Mouse (Mus musculus) liver, embryonic 13.5 days (tissue): ENCODE measurements around the gene Ifit1bl1. TPM values are rescaled to one million over a fixed set of nuclear protein-coding genes. Genes with fewer than 3 reads are reported as not detected.
"Not testable (repeated sequence)": the region's sequence is repeated elsewhere in the genome, so short reads cannot be mapped to it uniquely, and the experiment has no call there.

Source experiments
- ATAC-seq: fragments of 200-750 bp; cut with Nextera tagmentation; 2 replicates; pipeline ENCODE4 v1.8.0; 2017; ENCODE audit warnings: low read depth, mild to moderate bottlenecking, moderate number of reproducible peaks, moderate library complexity
- DNase-seq: peaks from one replicate; pipeline ENCODE4 v3.0.0; 2022
- H3K27ac ChIP-seq: fragments of 300-500 bp; sonication (generic); 2 replicates; pipeline ENCODE4 v1.5.1; 2015; ENCODE audit warnings: moderate library complexity, mild to moderate bottlenecking, inconsistent platforms
- H3K27me3 ChIP-seq: fragments of 300-500 bp; sonication (generic); 2 replicates; pipeline ENCODE4 v1.6.1; 2015; ENCODE audit warnings: mild to moderate bottlenecking, inconsistent platforms
- H3K36me3 ChIP-seq: fragments of 300-500 bp; sonication (generic); 2 replicates; pipeline ENCODE4 v1.6.1; 2015; ENCODE audit warnings: mild to moderate bottlenecking, inconsistent platforms
- H3K4me1 ChIP-seq: fragments of 300-500 bp; sonication (generic); replicated peaks from 2 replicates; pipeline ENCODE4 v1.6.1; 2015; ENCODE audit warnings: inconsistent platforms
- H3K4me2 ChIP-seq: fragments of 300-500 bp; sonication (generic); 2 replicates; pipeline ENCODE4 v1.6.1; 2015; ENCODE audit warnings: inconsistent platforms, mild to moderate bottlenecking, moderate library complexity
- H3K4me3 ChIP-seq: fragments of 300-500 bp; sonication (generic); replicated peaks from 2 replicates; pipeline ENCODE4 v1.5.1; 2015; ENCODE audit warnings: mild to moderate bottlenecking, inconsistent platforms
- H3K9ac ChIP-seq: fragments of 300-500 bp; sonication (generic); 2 replicates; pipeline ENCODE4 v1.6.1; 2015; ENCODE audit warnings: mild to moderate bottlenecking, inconsistent platforms
- H3K9me3 ChIP-seq: fragments of 300-500 bp; sonication (generic); replicated peaks from 2 replicates; pipeline ENCODE4 v1.6.1; 2016; ENCODE audit warnings: inconsistent platforms
- WGBS: fragments of 180-500 bp; shearing (Covaris S2); methylation state at CpG from one replicate; pipeline ENCODE4 v1.1.7; 2015; ENCODE audit not compliant: insufficient replicate concordance; 5-methylcytosine and 5-hydroxymethylcytosine counted together
- polyA plus RNA-seq: library from polyadenylated mRNA; unstranded; fragments of >200 nt; fragmentation: Nextera tagmentation; extraction: Ambion mirVana; gene quantifications from 2 replicates; pipeline ENCODE4 v1.2.1, GENCODE M21; 2015

Gene Ifit1bl1
- polyA plus RNA-seq, 1 experiment from 2014 or later = 0.17 TPM

DNA sequence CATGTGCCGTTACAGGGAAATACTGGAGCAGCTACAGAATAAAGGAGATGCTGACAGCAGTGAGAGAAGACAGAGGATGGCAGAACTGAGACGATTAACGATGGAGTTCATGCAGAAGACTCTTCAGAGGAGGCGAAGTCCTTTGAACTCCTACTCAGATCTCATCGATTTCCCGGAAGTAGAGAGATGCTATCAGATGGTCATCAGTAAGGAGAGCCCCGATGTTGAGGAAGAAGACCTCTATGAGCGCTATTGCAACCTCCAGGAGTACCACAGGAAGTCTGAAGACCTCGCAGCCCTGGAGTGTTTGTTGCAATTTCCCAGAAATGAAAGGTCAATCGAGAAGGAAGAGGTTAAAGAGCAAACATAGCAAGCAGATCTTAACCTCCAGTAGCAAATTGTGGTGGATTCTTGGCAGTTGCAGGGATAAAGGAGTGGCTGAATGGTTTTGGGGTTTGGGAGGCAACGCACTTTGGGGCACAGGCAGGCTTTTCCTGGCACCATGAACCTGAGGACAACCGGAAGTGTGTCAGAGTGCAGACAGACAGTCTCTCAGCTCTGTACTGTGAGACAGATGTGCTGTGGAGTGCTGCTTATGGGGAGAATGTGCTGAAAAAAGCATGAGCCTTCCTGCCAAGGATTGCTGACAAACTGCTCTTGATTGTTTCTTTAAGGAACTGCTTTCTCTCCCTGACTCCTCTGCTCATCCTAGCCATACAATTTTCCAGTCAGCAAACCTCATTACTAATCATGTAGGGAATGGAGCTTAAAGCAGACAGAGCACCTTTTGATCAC, 13.7 kb downstream of the Ifit1bl1 start:
- DNase-seq, H3K4me2 ChIP-seq, H3K27me3 ChIP-seq, H3K27ac ChIP-seq, H3K9ac ChIP-seq, H3K36me3 ChIP-seq, H3K4me3 ChIP-seq, H3K4me1 ChIP-seq, H3K9me3 ChIP-seq: not testable (repeated sequence)
- 56% methylated on average over 8 of the region's 12 CpGs for WGBS
- ATAC-seq = peak; percentile 43; the same call in 1 of the 2 replicates

DNA sequence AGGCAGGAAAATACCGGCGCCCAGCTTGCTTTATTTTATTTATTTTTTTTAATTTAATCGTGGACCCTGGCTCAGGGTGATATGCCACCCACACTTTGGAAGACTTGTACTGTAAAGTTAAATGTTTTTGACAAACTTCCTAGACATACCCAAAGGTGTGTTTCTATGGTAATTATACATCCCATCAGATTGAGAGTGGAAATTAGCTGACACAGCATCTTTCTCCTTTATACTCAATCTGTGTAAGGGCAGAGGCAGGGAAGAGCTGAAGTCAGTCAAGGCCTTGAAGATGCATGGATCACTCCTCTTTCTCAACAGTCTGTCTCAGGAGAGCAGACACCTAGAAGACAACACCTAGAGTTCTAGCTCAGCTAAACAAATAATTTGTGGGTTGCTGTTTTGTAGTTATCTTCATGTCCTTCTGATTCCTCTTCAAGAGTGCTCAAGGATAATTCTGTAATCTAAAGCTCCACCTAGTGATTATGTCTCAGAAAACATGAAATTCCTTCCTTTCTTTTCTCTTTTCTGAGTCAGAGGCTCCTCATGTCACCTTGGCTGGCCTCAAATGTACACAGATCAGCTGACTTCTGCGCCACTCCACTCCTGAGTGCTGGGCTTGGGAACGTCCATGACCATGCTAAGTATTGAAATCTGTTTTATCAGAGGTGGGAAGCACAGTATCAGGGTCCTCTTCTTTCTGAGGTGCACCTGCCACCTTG, 15.9 kb downstream of the Ifit1bl1 start:
- H3K36me3 ChIP-seq, H3K9ac ChIP-seq, H3K9me3 ChIP-seq, H3K4me3 ChIP-seq, ATAC-seq, H3K4me2 ChIP-seq, H3K27me3 ChIP-seq, H3K4me1 ChIP-seq, H3K27ac ChIP-seq, DNase-seq: not testable (repeated sequence)
- 51% methylated on average over 5 of the region's 5 CpGs for WGBS

DNA sequence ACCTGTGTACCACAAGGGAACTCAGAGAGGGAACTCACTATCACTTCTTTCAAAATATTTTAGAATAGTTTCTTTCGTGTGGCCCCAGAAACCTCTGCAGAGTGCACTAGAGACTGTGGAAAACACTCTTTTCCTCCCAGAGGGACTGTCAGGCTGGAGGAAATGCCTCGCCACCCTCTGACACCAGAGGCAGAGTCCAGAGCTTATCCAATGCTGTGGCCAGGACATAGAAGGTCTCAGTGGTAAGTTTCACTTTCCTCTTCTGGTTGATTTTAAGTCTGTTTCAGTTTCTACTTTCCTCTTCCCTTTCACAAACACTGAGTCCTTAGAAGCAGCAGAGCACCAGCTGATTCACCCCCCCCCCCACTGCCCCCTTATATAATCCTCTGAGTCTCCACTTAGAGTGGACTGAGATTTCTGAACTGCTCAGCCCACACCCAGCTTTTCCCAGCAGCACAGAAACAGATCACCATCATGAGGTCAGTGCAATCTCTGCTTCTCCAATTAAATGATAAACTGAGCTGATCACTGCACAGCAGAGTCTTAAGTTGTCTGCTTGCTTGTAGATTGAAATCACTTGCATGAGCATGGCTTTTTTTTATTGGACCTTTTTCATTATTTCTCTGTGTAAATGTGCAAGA, 18.5 kb downstream of the Ifit1bl1 start, which contains the start of gene Ifit3:
Gene Ifit3 (plus strand): TSS at position 406 of the 641 bp plus-strand sequence.
- not testable (repeated sequence) for H3K9me3 ChIP-seq, H3K4me1 ChIP-seq, H3K4me3 ChIP-seq, H3K36me3 ChIP-seq, H3K27me3 ChIP-seq, DNase-seq, H3K9ac ChIP-seq, H3K27ac ChIP-seq, H3K4me2 ChIP-seq
- ATAC-seq = 0 out of 2 replicates have a peak, but pooled peaks have one; percentile 48
- WGBS = 36% methylated on average over 2 of the region's 2 CpGs

DNA sequence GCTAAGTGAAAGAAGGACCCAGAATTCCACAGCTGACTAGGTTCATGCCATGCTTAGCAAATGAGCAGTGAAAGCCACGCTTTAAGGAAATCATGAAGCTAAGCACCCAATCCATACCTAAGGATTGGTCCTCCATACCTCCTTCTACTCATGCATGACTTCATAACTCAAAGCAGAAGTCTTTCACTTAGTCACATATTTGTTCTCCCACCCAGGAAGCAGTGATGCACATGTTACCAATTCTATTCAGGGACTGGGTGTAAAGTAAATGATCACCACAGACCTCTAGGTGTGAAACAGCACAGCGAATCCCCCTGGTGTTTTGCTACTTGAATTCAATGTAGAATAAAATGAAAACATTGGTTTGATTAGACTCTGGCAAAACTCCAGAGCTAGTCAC, 19.1 kb downstream of the Ifit1bl1 start:
- not testable (repeated sequence) for H3K9ac ChIP-seq, ATAC-seq, DNase-seq, H3K4me2 ChIP-seq, H3K36me3 ChIP-seq, H3K27ac ChIP-seq, H3K4me1 ChIP-seq, H3K9me3 ChIP-seq, H3K27me3 ChIP-seq, H3K4me3 ChIP-seq
- WGBS = 64% methylated on average over 2 of the region's 2 CpGs

- DNase-seq = no peak
- no peaks in the 10 kb centered on the region for H3K36me3 ChIP-seq
- H3K27me3 ChIP-seq = no peaks in the 10 kb centered on the region
- no peak overlapping the region for H3K27ac ChIP-seq
- H3K4me1 ChIP-seq = no peaks in the 10 kb centered on the region
- no peak overlapping the region for H3K9ac ChIP-seq
- H3K9me3 ChIP-seq = no peaks in the 10 kb centered on the region
- H3K4me2 ChIP-seq = no peak overlapping the region
- H3K4me3 ChIP-seq = no peak overlapping the region
- 63% methylated on average over 1 of the region's 1 CpGs for WGBS
- no peak for ATAC-seq
Observed at GRCm38 (mm10) chr19:34577121-34577520, 24.6 kb downstream of the Ifit1bl1 start.

DNA sequence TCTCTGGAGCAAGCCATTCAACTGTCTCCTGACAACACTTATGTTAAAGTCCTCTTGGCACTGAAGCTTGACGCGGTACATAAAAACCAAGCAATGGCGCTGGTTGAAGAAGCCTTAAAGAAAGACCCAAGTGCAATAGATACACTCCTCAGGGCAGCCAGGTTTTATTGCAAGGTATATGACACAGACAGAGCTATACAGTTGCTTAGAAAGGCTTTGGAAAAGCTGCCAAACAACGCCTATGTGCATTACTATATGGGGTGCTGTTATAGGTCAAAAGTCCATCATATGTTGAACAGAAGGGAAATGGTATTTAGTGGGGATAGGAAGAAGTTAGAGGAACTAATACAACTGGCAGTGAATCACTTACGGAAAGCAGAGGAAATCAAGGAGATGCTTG, 28.1 kb downstream of the Ifit1bl1 start:
- Histone ChIP-seq H3K9ac (no peak overlapping the region), H3K27me3 (no peaks in the 10 kb centered on the region), H3K4me1 (no peaks in the 10 kb centered on the region), H3K36me3 (no peaks in the 10 kb centered on the region), H3K4me3 (no peak overlapping the region), H3K9me3 (no peaks in the 10 kb centered on the region), H3K4me2 (no peak overlapping the region), H3K27ac (no peak overlapping the region)
- DNase-seq (no peak), ATAC-seq (no peak)
- 78% methylated on average over 5 of the region's 5 CpGs for WGBS

DNA sequence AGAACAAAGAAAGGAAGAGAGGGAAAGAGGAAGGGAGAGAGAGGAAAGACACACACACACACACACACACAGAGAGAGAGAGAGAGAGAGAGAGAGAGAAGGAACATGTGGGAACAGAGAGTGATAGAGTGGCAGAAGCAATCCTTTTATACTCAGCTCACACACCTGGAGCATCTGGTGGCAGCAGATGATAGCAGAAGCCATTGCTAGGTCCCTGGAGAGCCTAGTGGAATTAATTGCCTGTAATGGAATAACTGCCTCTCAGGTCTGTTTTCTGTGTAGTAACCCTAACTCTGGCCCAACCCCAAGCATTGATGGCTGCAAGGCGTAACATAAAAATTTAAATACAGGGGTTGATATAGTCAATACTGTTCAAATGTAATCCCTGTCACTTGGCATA, 30.7 kb downstream of the Ifit1bl1 start:
- WGBS = 72% methylated on average over 1 of the region's 1 CpGs
- ATAC-seq (no peak), DNase-seq (no peak)
- Histone ChIP-seq H3K4me1 (no peaks in the 10 kb centered on the region), H3K27me3 (no peaks in the 10 kb centered on the region), H3K36me3 (no peaks in the 10 kb centered on the region), H3K4me2 (no peak overlapping the region), H3K27ac (no peak overlapping the region), H3K4me3 (no peak overlapping the region), H3K9ac (no peak overlapping the region), H3K9me3 (no peaks in the 10 kb centered on the region)

DNA sequence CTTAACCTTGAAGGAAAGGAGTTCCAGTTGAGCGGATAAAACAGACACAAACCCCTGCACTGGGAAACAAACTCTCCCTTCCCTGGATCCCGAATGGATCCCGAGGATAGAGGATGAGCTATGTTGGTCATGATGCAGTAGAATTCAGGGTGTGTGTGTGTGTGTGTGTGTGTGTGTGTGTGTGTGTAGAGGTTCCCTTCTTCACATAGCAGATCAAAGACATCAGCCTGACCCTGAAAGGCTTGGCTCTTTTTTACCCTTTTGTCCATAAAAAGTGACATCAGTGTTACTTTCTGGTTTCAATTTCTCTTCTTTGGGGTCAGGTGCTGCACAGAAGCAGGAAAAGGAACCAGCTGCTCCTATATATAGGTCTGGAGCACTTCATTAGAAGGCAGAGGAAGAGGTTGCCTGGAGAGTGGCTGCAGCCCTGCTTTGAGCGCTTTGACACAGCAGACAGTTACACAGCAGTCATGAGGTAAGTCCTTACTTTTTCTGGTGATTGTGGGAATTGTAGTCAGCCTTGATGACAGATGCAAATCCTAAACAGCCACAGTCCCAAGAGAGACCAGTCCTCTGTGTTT, 31.8 kb downstream of the Ifit1bl1 start:
- Histone ChIP-seq H3K4me2 (no peak overlapping the region), H3K27ac (no peak overlapping the region), H3K9me3 (no peaks in the 10 kb centered on the region), H3K4me3 (no peak overlapping the region), H3K27me3 (no peaks in the 10 kb centered on the region), H3K36me3 (no peaks in the 10 kb centered on the region), H3K9ac (no peak overlapping the region), H3K4me1 (no peaks in the 10 kb centered on the region)
- 64% methylated on average over 4 of the region's 4 CpGs for WGBS
- ATAC-seq (no peak), DNase-seq (no peak)

DNA sequence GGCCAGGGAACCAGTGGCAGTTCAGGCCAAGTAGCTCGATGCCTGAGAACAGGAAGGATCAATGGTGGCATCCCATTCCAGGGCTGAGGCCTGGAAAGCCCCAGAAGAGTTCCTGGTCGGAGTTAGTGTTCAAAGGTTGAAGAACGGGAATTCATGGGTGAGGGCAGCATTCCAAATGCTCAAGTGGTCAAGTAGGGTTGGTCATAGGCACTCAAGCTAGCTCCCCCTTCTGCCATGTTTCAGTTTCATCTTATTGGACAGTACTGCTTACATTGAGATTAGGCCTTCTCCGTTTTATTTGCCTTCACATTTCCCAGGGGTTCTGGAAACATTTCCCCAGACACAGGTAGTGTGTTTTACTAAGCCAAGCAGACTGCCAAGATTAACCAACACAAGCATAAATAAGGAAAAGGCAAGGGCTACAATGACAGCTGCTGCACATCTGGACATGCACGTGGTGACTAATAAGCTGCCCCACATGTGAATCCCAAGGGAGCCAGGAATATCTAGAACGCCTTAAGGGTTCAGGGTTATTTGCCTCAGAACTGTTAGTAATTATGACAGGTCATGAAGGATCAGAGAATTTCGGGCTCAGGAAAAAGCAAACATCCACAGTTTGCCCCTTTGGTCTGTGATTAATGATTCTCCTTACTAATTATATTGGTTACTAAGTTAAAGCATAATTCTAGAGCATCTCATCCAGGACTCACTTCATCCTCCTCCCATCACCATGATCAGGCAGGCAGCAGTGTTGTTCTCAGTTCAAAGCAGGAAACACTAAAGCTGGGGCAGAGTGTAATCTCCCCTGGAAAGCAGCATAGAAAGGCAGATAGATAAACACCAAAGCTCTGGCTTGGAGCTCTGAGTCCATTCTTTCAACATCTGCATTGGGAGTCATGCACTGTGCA, 32.5 kb downstream of the Ifit1bl1 start:
- Histone ChIP-seq H3K27me3 (no peaks in the 10 kb centered on the region), H3K36me3 (no peaks in the 10 kb centered on the region), H3K4me1 (no peaks in the 10 kb centered on the region), H3K9me3 (no peaks in the 10 kb centered on the region), H3K27ac (no peak overlapping the region), H3K4me3 (no peak overlapping the region), H3K9ac (no peak overlapping the region), H3K4me2 (no peak overlapping the region)
- no peak for DNase-seq
- WGBS = 60% methylated on average over 7 of the region's 7 CpGs
- ATAC-seq = no peak

DNA sequence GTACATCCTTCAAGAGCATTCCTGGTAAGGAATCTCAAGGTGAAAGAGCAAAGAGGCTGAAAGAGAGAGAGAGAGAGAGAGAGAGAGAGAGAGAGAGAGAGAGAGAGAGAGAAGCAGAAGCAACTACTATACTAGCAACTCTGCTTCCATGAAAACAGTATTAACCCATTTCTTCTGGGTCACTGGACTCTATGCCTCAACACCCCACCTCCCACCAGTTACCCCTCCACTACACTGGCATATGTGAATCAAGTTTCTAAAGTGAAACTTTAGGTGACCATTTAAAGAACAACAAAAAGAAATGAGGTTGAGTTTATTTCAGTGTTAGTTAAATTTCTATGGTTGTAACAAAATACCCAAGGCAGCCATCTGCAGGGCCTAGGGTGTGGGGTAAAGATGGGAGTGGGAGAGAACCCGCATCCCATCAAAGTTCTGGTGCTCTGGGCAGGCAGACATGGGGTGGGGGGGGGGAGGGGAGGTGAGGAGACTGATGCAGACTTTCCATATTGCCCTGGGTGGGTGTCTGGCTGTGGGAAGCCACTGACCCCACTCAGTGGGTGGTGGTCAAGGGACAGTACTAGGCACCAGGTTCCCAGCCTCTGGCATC, 35.5 kb downstream of the Ifit1bl1 start:
- no peak for DNase-seq
- no peak overlapping the region for H3K4me2 ChIP-seq
- H3K27ac ChIP-seq = no peak overlapping the region
- H3K4me3 ChIP-seq = no peak overlapping the region
- 53% methylated on average over 1 of the region's 1 CpGs for WGBS
- H3K36me3 ChIP-seq = no peaks in the 10 kb centered on the region
- no peak for ATAC-seq
- no peak overlapping the region for H3K9ac ChIP-seq
- peaks cover 7% of the 10 kb centered on the region for H3K4me1 ChIP-seq
- H3K9me3 ChIP-seq = no peaks in the 10 kb centered on the region
- no peaks in the 10 kb centered on the region for H3K27me3 ChIP-seq
